Mouse (Mus musculus): ENCODE results near the gene Nxpe4. TPM values are rescaled to one million over a fixed set of nuclear protein-coding genes. Genes with fewer than 3 reads are reported as not detected.

The Nxpe4 gene
- total and polyA plus RNA-seq, 3 experiments, result 9.2 to 14.9 TPM; not detected in 1

GRCm38 (mm10) chr9:48339563-48339962, 177.7 kb downstream of the Nxpe4 start:
- no peaks in the 10 kb centered on the region for H3K79me2 ChIP-seq (ENCODE audit: control insufficient read depth, insufficient read depth, low read length, poor library complexity)
- no peaks in the 10 kb centered on the region for H3K27me3 ChIP-seq (ENCODE audit: control insufficient read depth in 1 of 2, insufficient read depth in 2 of 2, low read length in 2 of 2)
- peaks cover 6 to 27% of the 10 kb centered on the region in 2 experiments; a peak in 3 of 4 replicates for H3K4me1 ChIP-seq (ENCODE audit: control insufficient read depth in 1 of 2, insufficient read depth in 2 of 2, low read length in 2 of 2)
- H3K27ac ChIP-seq (ENCODE audit: control insufficient read depth, low read depth, low read length), result 0 out of 2 replicates have a peak overlapping the region, but pooled peaks have one; percentile 0
- H3K9ac ChIP-seq (ENCODE audit: control insufficient read depth, low read depth, low read length, poor library complexity, severe bottlenecking), result no peak overlapping the region
- H3K9me3 ChIP-seq (replicated peaks; ENCODE audit: insufficient read depth, low read length), result no peaks in the 10 kb centered on the region
- TF ChIP-seq ZNF384 (IDR thresholded peaks at IDR 0.05; ENCODE audit: low read depth, low read length) (peak; percentile 87), SIN3A (IDR thresholded peaks at IDR 0.05; ENCODE audit: low read length) (no peak)
- peak; percentile 24 for DNase-seq (ENCODE audit: low read depth, low spot score)
- peak overlapping the region in 1 of 2 experiments; percentile 10; a peak in 1 of 4 replicates for H3K4me3 ChIP-seq (ENCODE audit: control insufficient read depth in 1 of 2, insufficient read depth in 1 of 2, low read depth in 2 of 2, low read length in 2 of 2)
- H3K36me3 ChIP-seq (ENCODE audit: control insufficient read depth in 1 of 2, insufficient read depth in 2 of 2, low read length in 2 of 2), result peaks cover 0 to 13% of the 10 kb centered on the region in 2 experiments; a peak in 2 of 4 replicates

DNA sequence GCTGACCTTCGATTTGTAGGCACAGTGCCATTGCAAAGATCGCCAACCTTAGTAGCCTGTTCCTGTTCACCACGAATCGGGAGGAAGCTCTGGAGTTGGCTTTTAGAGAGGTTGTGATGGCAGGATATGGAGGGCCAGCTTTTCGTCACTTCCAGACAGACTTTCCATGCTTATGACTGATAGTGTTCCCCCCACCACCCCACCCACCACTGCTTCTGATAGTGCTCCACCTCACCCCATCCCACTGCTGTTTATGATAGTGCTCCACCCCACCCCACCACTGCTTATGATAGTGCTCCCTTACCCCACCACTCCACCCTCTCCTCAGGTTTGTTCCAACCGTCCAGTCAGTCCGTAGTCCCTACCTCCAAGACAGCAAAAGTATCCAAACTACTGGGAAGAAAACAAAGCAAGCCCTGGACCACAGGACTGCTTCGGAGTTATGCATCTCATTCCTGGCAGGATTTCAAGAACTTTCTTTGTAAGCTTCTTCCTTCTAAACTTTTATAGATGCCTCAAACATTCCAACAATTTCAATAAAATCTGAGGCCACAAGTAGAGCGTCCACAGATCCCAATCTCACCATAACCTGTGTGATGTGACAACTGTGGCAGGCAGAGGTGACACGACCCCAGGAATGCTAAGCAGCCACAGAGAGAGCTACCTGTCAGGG, 179.0 kb downstream of the Nxpe4 start:
- no peak overlapping the region; a peak in 1 of 4 replicates for H3K4me3 ChIP-seq (ENCODE audit: control insufficient read depth in 1 of 2, insufficient read depth in 1 of 2, low read depth in 2 of 2, low read length in 2 of 2)
- peak; percentile 51 for DNase-seq (ENCODE audit: low read depth, low spot score)
- H3K27ac ChIP-seq (ENCODE audit: control insufficient read depth, low read depth, low read length), result no peak overlapping the region
- no peaks in the 10 kb centered on the region for H3K9me3 ChIP-seq (replicated peaks; ENCODE audit: insufficient read depth, low read length)
- peaks cover 6 to 27% of the 10 kb centered on the region in 2 experiments; a peak in 3 of 4 replicates for H3K4me1 ChIP-seq (ENCODE audit: control insufficient read depth in 1 of 2, insufficient read depth in 2 of 2, low read length in 2 of 2)
- TF ChIP-seq USF1 (IDR thresholded peaks at IDR 0.05; ENCODE audit: low read depth, low read length) (no peak), CHD1 (IDR thresholded peaks at IDR 0.05; ENCODE audit: low read depth, low read length) (no peak), BHLHE40 (IDR thresholded peaks at IDR 0.05; ENCODE audit: borderline replicate concordance, low read depth, low read length) (no peak), NELFE (IDR thresholded peaks at IDR 0.05; ENCODE audit: low read depth, low read length) (no peak), ZC3H11A (IDR thresholded peaks at IDR 0.05; ENCODE audit: low read depth, low read length) (no peak), POLR2AphosphoS5 (IDR thresholded peaks at IDR 0.05; ENCODE audit: borderline replicate concordance, low read depth, low read length) (no peak), ZKSCAN1 (IDR thresholded peaks at IDR 0.05; ENCODE audit: low read depth, low read length) (no peak), MAFK (IDR thresholded peaks at IDR 0.05; ENCODE audit: borderline replicate concordance, low read depth, low read length) (no peak), E2F4 (IDR thresholded peaks at IDR 0.05; ENCODE audit: borderline replicate concordance, low read depth, low read length) (no peak), ZNF384 (IDR thresholded peaks at IDR 0.05; ENCODE audit: low read depth, low read length) (no peak), MAZ (IDR thresholded peaks at IDR 0.05; ENCODE audit: low read depth, low read length) (no peak), ELF1 (IDR thresholded peaks at IDR 0.05; ENCODE audit: low read depth, low read length) (no peak), POLR2AphosphoS2 (IDR thresholded peaks at IDR 0.05; ENCODE audit: low read length) (no peak), MEF2A (IDR thresholded peaks at IDR 0.05; ENCODE audit: extremely low read depth, insufficient replicate concordance, low read depth, low read length, poor library complexity, severe bottlenecking) (no peak), EP300 (IDR thresholded peaks at IDR 0.05; ENCODE audit: low read depth in 1 of 2, low read length in 2 of 2) (peak in 1 of 2 experiments; percentile 74; a peak in 2 of 4 replicates), MXI1 (IDR thresholded peaks at IDR 0.05; ENCODE audit: low read depth, low read length) (no peak), GATA1 (IDR thresholded peaks at IDR 0.05; ENCODE audit: low read depth, low read length) (peak; percentile 35; the same call in 1 of the 2 replicates)
- H3K36me3 ChIP-seq (ENCODE audit: control insufficient read depth in 1 of 2, insufficient read depth in 2 of 2, low read length in 2 of 2), result peaks cover 0 to 13% of the 10 kb centered on the region in 2 experiments; a peak in 2 of 4 replicates
- H3K27me3 ChIP-seq (ENCODE audit: control insufficient read depth in 1 of 2, insufficient read depth in 2 of 2, low read length in 2 of 2), result no peaks in the 10 kb centered on the region; a peak in 1 of 4 replicates
- H3K79me2 ChIP-seq (ENCODE audit: control insufficient read depth, insufficient read depth, low read length, poor library complexity), result no peaks in the 10 kb centered on the region
- H3K9ac ChIP-seq (ENCODE audit: control insufficient read depth, low read depth, low read length, poor library complexity, severe bottlenecking), result no peak overlapping the region
